Mouse (Mus musculus) liver, postnatal 0 days (tissue): ENCODE results near the gene Rassf4.

ENCODE experiments used
- CTCF ChIP-seq: sonication (generic); IDR thresholded peaks from 2 replicates; pipeline ENCODE4 v1.5.1; 2016; ENCODE audit warnings: antibody characterized with exemption, low read depth
- EP300 ChIP-seq: IDR thresholded peaks from 2 replicates; pipeline ENCODE4 v1.6.1; 2016; ENCODE audit warnings: antibody characterized with exemption, low read depth, mild to moderate bottlenecking

- TF ChIP-seq CTCF (no peak), EP300 (no peak)
These were observed 58.0 kb downstream of the Rassf4 start for GRCm38 (mm10) chr6:116615719-116616118.
